Mouse (Mus musculus) brain, embryonic 14.5 days (tissue): Measurements from ENCODE around the gene Rbfox3.

Source experiments
- CTCF ChIP-seq: fragments of 200-500 bp; IDR thresholded peaks from 2 replicates; pipeline ENCODE4 v1.5.1; 2012; ENCODE audit warnings: inconsistent platforms, mild to moderate bottlenecking, moderate library complexity, borderline replicate concordance; ENCODE audit not compliant: insufficient read depth, insufficient read length; ENCODE audit errors: extremely low read depth
- POLR2A ChIP-seq: fragments of 200-500 bp; IDR thresholded peaks from 2 replicates; pipeline ENCODE4 v1.6.1; 2012; ENCODE audit warnings: mild to moderate bottlenecking, inconsistent platforms, borderline replicate concordance; ENCODE audit not compliant: poor library complexity, insufficient read depth, insufficient read length, severe bottlenecking; ENCODE audit errors: extremely low read depth

- TF ChIP-seq POLR2A (no peak), CTCF (no peak)
Observed at GRCm38 (mm10) chr11:118736993-118737392, 174.4 kb downstream of the Rbfox3 start.
